Mouse (Mus musculus) CH12.LX (cell line): Measurements from ENCODE around the gene Clec4a4.

Experiments
- EP300 ChIP-seq: IDR thresholded peaks from 2 replicates; pipeline ENCODE4 v1.6.1; 2011; ENCODE audit warnings: low read length, improper control_type of control experiment
- GABPA ChIP-seq: IDR thresholded peaks from 2 replicates; pipeline ENCODE4 v1.6.1; 2012; ENCODE audit warnings: low read depth, low read length, improper control_type of control experiment, inconsistent platforms; ENCODE audit not compliant: insufficient replicate concordance
- JUN ChIP-seq: IDR thresholded peaks from 2 replicates; pipeline ENCODE4 v1.6.1; 2011; ENCODE audit warnings: low read depth, mild to moderate bottlenecking, low read length, improper control_type of control experiment, moderate library complexity; ENCODE audit not compliant: insufficient read depth
- MAZ ChIP-seq: IDR thresholded peaks from 2 replicates; pipeline ENCODE4 v1.6.1; 2012; ENCODE audit warnings: low read depth, mild to moderate bottlenecking, inconsistent platforms, low read length, improper control_type of control experiment, moderate library complexity
- NELFE ChIP-seq: IDR thresholded peaks from 2 replicates; pipeline ENCODE4 v1.6.1; 2011; ENCODE audit warnings: low read depth, low read length, improper control_type of control experiment
- POLR2AphosphoS2 ChIP-seq: IDR thresholded peaks from 2 replicates; pipeline ENCODE4 v1.6.1; 2011; ENCODE audit warnings: low read depth, low read length, improper control_type of control experiment

GRCm38 (mm10) chr6:123005591-123005990, 15.4 kb downstream of the Clec4a4 start:
- TF ChIP-seq POLR2AphosphoS2, result no peak
- no peak for TF ChIP-seq GABPA
- TF ChIP-seq JUN, result no peak
- no peak for TF ChIP-seq EP300
- no peak for TF ChIP-seq NELFE
- no peak for TF ChIP-seq MAZ
